Mouse (Mus musculus): ENCODE results near the gene Gm49325. TPM values are rescaled to one million over a fixed set of nuclear protein-coding genes. Genes with fewer than 3 reads are reported as not detected.
A peak's percentile ranks its signal among the peaks of the same experiment; 100 is the strongest.

Gene Gm49325
- polyA plus RNA-seq, 1 experiment from 2014 or later: 3.0 TPM

DNA sequence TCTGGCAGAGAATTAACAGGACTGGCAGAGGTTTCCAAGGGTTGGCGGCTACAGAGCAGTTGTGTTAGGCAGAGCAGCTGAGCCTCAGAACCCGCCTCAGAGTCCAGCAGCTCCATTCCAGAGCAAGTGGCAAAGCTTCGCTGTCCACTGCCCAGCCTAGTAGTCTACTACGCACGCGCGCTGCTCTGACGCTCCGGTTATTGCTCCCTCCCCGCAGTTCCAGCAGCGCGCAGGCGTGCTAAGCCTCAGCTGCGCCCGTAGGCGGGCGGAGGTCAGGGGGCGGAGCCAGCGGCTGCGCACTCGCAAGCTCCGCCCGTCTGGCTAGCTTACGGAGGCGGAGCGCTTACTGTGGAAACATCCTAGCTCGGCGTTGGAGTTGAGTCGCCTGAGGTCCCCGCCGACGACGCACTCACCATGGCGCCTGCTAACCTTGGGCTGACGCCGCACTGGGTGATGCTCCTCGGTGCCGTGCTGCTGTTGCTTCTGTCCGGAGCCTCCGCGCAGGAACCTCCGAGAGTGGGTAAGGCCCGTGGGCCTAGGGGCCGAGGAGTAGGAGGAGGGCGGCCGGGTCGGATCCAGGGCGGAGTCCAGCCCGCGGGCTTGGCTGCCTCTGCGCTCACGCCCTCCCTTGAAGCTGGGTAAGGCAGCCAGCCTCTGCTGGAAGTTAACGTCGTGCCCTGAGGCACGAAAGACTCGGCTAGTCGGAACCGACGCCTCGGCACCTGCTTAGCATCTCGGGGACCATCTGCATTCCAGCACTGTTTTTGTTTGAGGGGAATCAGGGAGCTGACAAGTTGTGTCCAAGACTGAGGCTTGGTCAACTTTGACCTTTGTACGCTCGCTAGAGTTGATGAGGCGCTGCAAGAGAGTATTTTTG is 24.4 kb upstream of the Gm49325 start, which contains the start of gene Pttg1ip:
TSS of gene Pttg1ip (plus strand) at position 313 of the 877 bp plus-strand sequence.
- no peaks in the 10 kb centered on the region for H3K27me3 ChIP-seq (ENCODE audit: insufficient read depth, low read length)
- H3K9ac ChIP-seq: peak within 1 kb of the TSS; percentile 77
- peak; percentile 100 for DNase-seq
- H3K9me3 ChIP-seq (ENCODE audit: low read depth, low read length): no peaks in the 10 kb centered on the region
- WGBS: under 1% methylated on average over 64 of the region's 64 CpGs
- no peaks in the 10 kb centered on the region for H3K36me3 ChIP-seq (ENCODE audit: insufficient read depth)
- peaks cover 8% of the 10 kb centered on the region for H3K4me1 ChIP-seq (ENCODE audit: insufficient read depth)
- H3K4me3 ChIP-seq (ENCODE audit: low read depth, low read length): peak within 1 kb of the TSS; percentile 77
- ATAC-seq (ENCODE audit: insufficient read depth): peak; percentile 98
- H3K27ac ChIP-seq (ENCODE audit: low read depth): peak within 1 kb of the TSS; percentile 91
- H3K4me2 ChIP-seq: peak within 1 kb of the TSS; percentile 86
- TF ChIP-seq CTCF (IDR thresholded peaks at IDR 0.05; ENCODE audit: low read depth): no peak

DNA sequence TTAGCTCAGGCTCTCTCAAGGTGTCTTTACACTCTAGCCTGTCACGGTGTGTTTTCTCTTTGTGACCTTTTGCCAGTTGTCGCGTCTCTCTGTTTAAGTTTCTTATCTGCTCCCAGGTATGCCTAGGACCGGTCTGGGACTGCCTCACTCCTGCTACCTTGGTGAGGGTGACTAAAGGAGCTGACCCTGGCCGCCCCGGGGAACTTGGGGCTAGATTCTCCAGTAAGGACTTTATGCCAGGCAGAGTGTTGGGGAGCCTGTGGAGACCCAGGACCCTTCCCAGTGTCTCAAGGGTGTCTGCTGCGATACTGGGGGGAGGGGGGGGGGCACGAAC is 23.7 kb upstream of the Gm49325 start:
- H3K4me1 ChIP-seq (ENCODE audit: insufficient read depth): peaks cover 8% of the 10 kb centered on the region
- H3K4me3 ChIP-seq (ENCODE audit: low read depth, low read length): peak overlapping the region; percentile 77
- peak overlapping the region; percentile 91; the same call in 1 of the 2 replicates for H3K27ac ChIP-seq (ENCODE audit: low read depth)
- DNase-seq (no peak), ATAC-seq (ENCODE audit: insufficient read depth) (no peak)
- TF ChIP-seq CTCF (IDR thresholded peaks at IDR 0.05; ENCODE audit: low read depth): no peak
- H3K9ac ChIP-seq: peak overlapping the region; percentile 77
- H3K27me3 ChIP-seq (ENCODE audit: insufficient read depth, low read length): no peaks in the 10 kb centered on the region
- WGBS: 3% methylated on average over 8 of the region's 8 CpGs
- H3K36me3 ChIP-seq (ENCODE audit: insufficient read depth): 0 out of 2 replicates have a peak, but pooled peaks cover 4% of the 10 kb centered on the region
- H3K4me2 ChIP-seq: peak overlapping the region; percentile 86
- no peaks in the 10 kb centered on the region for H3K9me3 ChIP-seq (ENCODE audit: low read depth, low read length)

DNA sequence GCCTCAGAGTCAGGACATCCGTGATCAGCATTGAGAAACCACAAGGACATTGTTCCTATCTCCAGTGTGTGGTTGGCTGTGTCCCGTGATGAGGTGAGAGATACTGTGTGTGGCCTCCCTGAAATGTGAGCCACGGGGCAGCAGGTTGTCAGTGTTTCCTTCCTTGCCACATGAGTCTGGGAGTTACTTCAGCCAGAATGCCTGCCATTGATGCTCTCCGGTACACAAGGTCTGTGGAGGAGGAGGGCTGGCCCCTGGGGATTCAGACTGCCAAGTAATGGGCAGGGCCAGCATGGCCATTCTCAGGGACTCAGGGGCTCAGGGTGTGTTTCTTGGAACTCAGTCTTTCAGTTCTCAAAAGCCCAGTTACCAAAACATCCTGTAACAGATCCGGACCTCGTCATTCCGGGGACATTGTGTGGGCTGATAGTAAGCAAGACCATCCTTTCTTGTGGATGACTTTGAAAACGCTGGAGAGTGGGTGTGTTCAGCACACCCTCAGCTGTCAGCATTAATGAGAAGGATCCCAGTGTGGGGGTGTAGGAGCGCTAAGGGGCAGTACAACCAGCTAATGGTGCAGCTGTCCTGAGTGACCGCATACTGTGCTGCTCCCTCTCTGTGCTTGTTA is 22.1 kb upstream of the Gm49325 start:
- Histone ChIP-seq H3K4me2 (no peak overlapping the region; the same call in 1 of the 2 replicates), H3K4me3 (ENCODE audit: low read depth, low read length) (no peak overlapping the region), H3K36me3 (ENCODE audit: insufficient read depth) (peaks cover 15% of the 10 kb centered on the region; the same call in 1 of the 2 replicates), H3K4me1 (ENCODE audit: insufficient read depth) (peaks cover 8% of the 10 kb centered on the region), H3K27me3 (ENCODE audit: insufficient read depth, low read length) (no peaks in the 10 kb centered on the region), H3K27ac (ENCODE audit: low read depth) (no peak overlapping the region), H3K9me3 (ENCODE audit: low read depth, low read length) (no peaks in the 10 kb centered on the region), H3K9ac (no peak overlapping the region)
- whole genome bisulfite sequencing: 65% methylated on average over 10 of the region's 10 CpGs
- TF ChIP-seq CTCF (IDR thresholded peaks at IDR 0.05; ENCODE audit: low read depth): no peak
- DNase-seq (no peak), ATAC-seq (ENCODE audit: insufficient read depth) (no peak)

DNA sequence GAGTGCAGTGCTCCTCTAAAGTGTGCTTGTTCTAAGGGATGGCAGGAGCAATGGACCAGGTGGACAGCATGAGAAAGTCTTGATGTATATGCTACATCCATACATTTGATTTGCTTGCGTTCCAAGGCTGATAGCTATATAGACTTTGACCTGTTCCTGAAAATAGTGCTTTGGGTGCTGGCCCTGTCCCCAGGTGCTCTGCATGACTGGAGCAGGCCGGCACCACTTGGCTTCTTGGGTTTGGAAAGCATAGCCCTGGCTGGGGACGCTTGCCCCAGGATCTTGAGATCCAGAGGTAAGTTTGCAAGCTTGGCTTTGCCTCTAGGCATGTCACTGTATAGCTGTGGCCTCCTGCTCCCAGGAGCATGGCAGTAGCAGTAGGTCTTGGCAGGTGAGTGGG is 19.4 kb upstream of the Gm49325 start:
- H3K36me3 ChIP-seq (ENCODE audit: insufficient read depth): peaks cover 41% of the 10 kb centered on the region

DNA sequence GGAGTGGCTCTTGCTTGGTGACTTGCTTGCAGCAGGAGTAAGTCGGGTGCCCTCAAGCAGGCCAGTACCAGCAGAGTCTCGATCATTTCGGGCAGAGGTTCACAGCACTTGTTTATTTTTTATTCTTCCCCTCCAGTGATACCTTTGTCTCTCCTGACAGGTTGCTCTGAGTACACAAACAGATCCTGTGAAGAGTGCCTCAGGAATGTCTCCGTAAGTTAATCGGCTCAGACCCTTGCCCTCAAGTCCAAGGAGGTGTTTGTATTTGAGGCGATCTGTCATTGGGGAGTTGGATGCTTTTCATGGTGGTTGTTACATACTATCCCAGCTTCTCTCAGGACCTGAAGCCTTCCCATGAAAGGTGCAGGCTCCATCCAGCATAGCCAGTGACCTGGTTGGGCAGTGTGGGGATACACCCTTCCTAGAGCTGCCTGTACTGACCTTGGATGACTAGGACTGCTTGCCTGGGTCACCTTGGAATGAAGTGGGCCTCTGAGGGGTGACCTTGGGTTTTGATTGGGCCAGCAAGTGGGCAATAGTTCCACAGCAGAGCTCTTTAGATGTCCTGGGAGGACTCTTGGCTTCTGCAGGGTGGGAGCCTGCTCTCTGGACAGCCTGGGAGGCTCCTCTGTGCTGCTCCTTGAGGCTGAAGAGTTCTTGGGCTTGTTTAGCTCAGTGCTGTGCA is 18.8 kb upstream of the Gm49325 start:
- Histone ChIP-seq H3K4me1 (ENCODE audit: insufficient read depth) (peaks cover 3% of the 10 kb centered on the region), H3K27me3 (ENCODE audit: insufficient read depth, low read length) (no peaks in the 10 kb centered on the region), H3K9ac (no peak overlapping the region), H3K36me3 (ENCODE audit: insufficient read depth) (peaks cover 47% of the 10 kb centered on the region), H3K27ac (ENCODE audit: low read depth) (no peak overlapping the region), H3K9me3 (ENCODE audit: low read depth, low read length) (no peaks in the 10 kb centered on the region), H3K4me3 (ENCODE audit: low read depth, low read length) (no peak overlapping the region), H3K4me2 (no peak overlapping the region)
- ATAC-seq (ENCODE audit: insufficient read depth) (no peak), DNase-seq (no peak)
- TF ChIP-seq CTCF (IDR thresholded peaks at IDR 0.05; ENCODE audit: low read depth): no peak
- WGBS: 45% methylated on average over 6 of the region's 6 CpGs

More for the DNA sequence above, 19.4 kb upstream of the Gm49325 start:
- no peak overlapping the region for H3K4me2 ChIP-seq
- H3K27me3 ChIP-seq (ENCODE audit: insufficient read depth, low read length): no peaks in the 10 kb centered on the region
- H3K27ac ChIP-seq (ENCODE audit: low read depth): no peak overlapping the region
- no peak for TF ChIP-seq CTCF (IDR thresholded peaks at IDR 0.05; ENCODE audit: low read depth)
- H3K9me3 ChIP-seq (ENCODE audit: low read depth, low read length): no peaks in the 10 kb centered on the region
- WGBS: 83% methylated on average over 3 of the region's 3 CpGs
- H3K4me3 ChIP-seq (ENCODE audit: low read depth, low read length): no peak overlapping the region
- peaks cover 3% of the 10 kb centered on the region for H3K4me1 ChIP-seq (ENCODE audit: insufficient read depth)
- ATAC-seq (ENCODE audit: insufficient read depth): no peak
- DNase-seq: no peak
- H3K9ac ChIP-seq: no peak overlapping the region

DNA sequence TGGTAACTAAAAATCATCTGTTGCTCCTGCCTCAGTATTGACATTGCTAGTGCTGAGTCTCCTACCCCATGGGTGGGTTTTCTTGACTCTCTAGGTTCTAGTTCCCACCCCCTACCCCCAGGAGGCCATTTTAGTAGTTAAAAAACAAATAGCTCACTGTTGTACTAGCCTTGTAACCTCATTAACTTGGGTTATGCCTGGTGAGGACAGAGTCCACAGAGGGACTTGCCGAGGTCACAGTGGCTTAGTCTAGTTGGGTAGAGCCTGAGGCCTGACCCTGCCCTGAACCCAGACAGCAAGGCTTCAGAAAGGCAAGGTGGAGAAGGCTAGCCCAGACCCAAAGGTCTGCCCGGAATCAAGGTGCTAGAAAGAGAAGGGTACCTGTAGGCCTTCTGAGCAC is 18.0 kb upstream of the Gm49325 start:
- Histone ChIP-seq H3K4me1 (ENCODE audit: insufficient read depth) (no peaks in the 10 kb centered on the region; the same call in 1 of the 2 replicates), H3K27me3 (ENCODE audit: insufficient read depth, low read length) (no peaks in the 10 kb centered on the region), H3K36me3 (ENCODE audit: insufficient read depth) (peaks cover 54% of the 10 kb centered on the region), H3K27ac (ENCODE audit: low read depth) (no peak overlapping the region), H3K9me3 (ENCODE audit: low read depth, low read length) (no peaks in the 10 kb centered on the region), H3K9ac (no peak overlapping the region; the same call in 1 of the 2 replicates), H3K4me2 (no peak overlapping the region), H3K4me3 (ENCODE audit: low read depth, low read length) (no peak overlapping the region)
- no peak for DNase-seq
- ATAC-seq (ENCODE audit: insufficient read depth): no peak
- no peak for TF ChIP-seq CTCF (IDR thresholded peaks at IDR 0.05; ENCODE audit: low read depth)
- WGBS: 87% methylated on average over 2 of the region's 2 CpGs

Measured in lung, embryonic 14.5 days (tissue).